Mouse (Mus musculus) heart, embryonic 11.5 days (tissue): ENCODE results near the gene Rita1. TPM values are rescaled to one million over a fixed set of nuclear protein-coding genes. Genes with fewer than 3 reads are reported as not detected.
A peak's percentile ranks its signal among the peaks of the same experiment; 100 is the strongest.

ENCODE experiments used
- ATAC-seq: fragments of 200-750 bp; cut with Nextera tagmentation; replicated peaks from 2 replicates; pipeline ENCODE4 v1.8.0; 2017; ENCODE audit warnings: moderate library complexity; ENCODE audit not compliant: insufficient number of reproducible peaks, low FRiP score, low TSS enrichment
- H3K27ac ChIP-seq: fragments of 300-500 bp; sonication (generic); 2 replicates; pipeline ENCODE4 v1.5.1; 2014; ENCODE audit warnings: mild to moderate bottlenecking, low read depth, low read length
- H3K27me3 ChIP-seq: fragments of 300-500 bp; sonication (generic); 2 replicates; pipeline ENCODE4 v1.6.1; 2014; ENCODE audit warnings: mild to moderate bottlenecking, low read length, mixed read lengths; ENCODE audit not compliant: control insufficient read depth, insufficient read depth
- H3K36me3 ChIP-seq: fragments of 300-500 bp; sonication (generic); 2 replicates; pipeline ENCODE4 v1.6.1; 2014; ENCODE audit warnings: mild to moderate bottlenecking, low read length, moderate library complexity, mixed read lengths; ENCODE audit not compliant: control insufficient read depth, insufficient read depth
- H3K4me1 ChIP-seq: fragments of 300-500 bp; sonication (generic); 2 replicates; pipeline ENCODE4 v1.6.1; 2014; ENCODE audit warnings: low read length; ENCODE audit not compliant: control insufficient read depth, insufficient read depth
- H3K4me2 ChIP-seq: fragments of 300-500 bp; sonication (generic); 2 replicates; pipeline ENCODE4 v1.6.1; 2014; ENCODE audit warnings: mild to moderate bottlenecking, moderate library complexity
- H3K4me3 ChIP-seq: fragments of 300-500 bp; sonication (generic); 2 replicates; pipeline ENCODE4 v1.5.1; 2014; ENCODE audit warnings: low read depth, low read length
- H3K9ac ChIP-seq: fragments of 300-500 bp; sonication (generic); 2 replicates; pipeline ENCODE4 v1.6.1; 2014; ENCODE audit warnings: mild to moderate bottlenecking, low read depth, low read length, moderate library complexity
- H3K9me3 ChIP-seq: fragments of 300-500 bp; sonication (generic); replicated peaks from 2 replicates; pipeline ENCODE4 v1.6.1; 2016; ENCODE audit warnings: low read length; ENCODE audit not compliant: control insufficient read depth
- WGBS: fragments of 180-500 bp; shearing (Covaris S2); extraction: QIAGEN DNeasy Blood & Tissue Kit; methylation state at CpG from one replicate; pipeline ENCODE4 v1.1.7; 2014; ENCODE audit not compliant: insufficient replicate concordance; 5-methylcytosine and 5-hydroxymethylcytosine counted together
- polyA plus RNA-seq: library from polyadenylated mRNA; unstranded; fragments of >200 nt; fragmentation: Nextera tagmentation; extraction: Ambion mirVana; gene quantifications from 2 replicates; pipeline ENCODE4 v1.2.1, GENCODE M21; 2014

Rita1 gene
- polyA plus RNA-seq, 1 experiment from 2014 or later, result 5.6 TPM

- H3K4me1 ChIP-seq, result peaks cover 29% of the 10 kb centered on the region
- H3K9ac ChIP-seq, result no peak overlapping the region
- H3K27ac ChIP-seq, result peak overlapping the region; percentile 46; the same call in 1 of the 2 replicates
- no peak overlapping the region for H3K4me2 ChIP-seq
- H3K4me3 ChIP-seq, result no peak overlapping the region
- peaks cover 4% of the 10 kb centered on the region; the same call in 1 of the 2 replicates for H3K36me3 ChIP-seq
- peak; percentile 33; the same call in 1 of the 2 replicates for ATAC-seq
- no peaks in the 10 kb centered on the region for H3K9me3 ChIP-seq
- WGBS, result 49% methylated on average over 12 of the region's 12 CpGs
- no peaks in the 10 kb centered on the region for H3K27me3 ChIP-seq
These were observed 33.8 kb downstream of the Rita1 start for GRCm38 (mm10) chr5:120578504-120579081.

- Histone ChIP-seq H3K27me3 (no peaks in the 10 kb centered on the region), H3K9ac (no peak overlapping the region), H3K9me3 (no peaks in the 10 kb centered on the region), H3K4me2 (no peak overlapping the region), H3K4me1 (peaks cover 29% of the 10 kb centered on the region), H3K36me3 (peaks cover 2% of the 10 kb centered on the region; the same call in 1 of the 2 replicates), H3K4me3 (no peak overlapping the region), H3K27ac (peak overlapping the region; percentile 46)
- 45% methylated on average over 10 of the region's 10 CpGs for WGBS
- ATAC-seq, result no peak
These were observed 34.4 kb downstream of the Rita1 start for GRCm38 (mm10) chr5:120577935-120578441.

GRCm38 (mm10) chr5:120576781-120577301, 35.5 kb downstream of the Rita1 start:
- Histone ChIP-seq H3K27ac (no peak overlapping the region), H3K9me3 (no peaks in the 10 kb centered on the region), H3K27me3 (no peaks in the 10 kb centered on the region), H3K9ac (no peak overlapping the region), H3K4me2 (no peak overlapping the region), H3K36me3 (peaks cover 2% of the 10 kb centered on the region; the same call in 1 of the 2 replicates), H3K4me1 (peaks cover 25% of the 10 kb centered on the region), H3K4me3 (no peak overlapping the region)
- 74% methylated on average over 11 of the region's 11 CpGs for WGBS
- ATAC-seq, result no peak

DNA sequence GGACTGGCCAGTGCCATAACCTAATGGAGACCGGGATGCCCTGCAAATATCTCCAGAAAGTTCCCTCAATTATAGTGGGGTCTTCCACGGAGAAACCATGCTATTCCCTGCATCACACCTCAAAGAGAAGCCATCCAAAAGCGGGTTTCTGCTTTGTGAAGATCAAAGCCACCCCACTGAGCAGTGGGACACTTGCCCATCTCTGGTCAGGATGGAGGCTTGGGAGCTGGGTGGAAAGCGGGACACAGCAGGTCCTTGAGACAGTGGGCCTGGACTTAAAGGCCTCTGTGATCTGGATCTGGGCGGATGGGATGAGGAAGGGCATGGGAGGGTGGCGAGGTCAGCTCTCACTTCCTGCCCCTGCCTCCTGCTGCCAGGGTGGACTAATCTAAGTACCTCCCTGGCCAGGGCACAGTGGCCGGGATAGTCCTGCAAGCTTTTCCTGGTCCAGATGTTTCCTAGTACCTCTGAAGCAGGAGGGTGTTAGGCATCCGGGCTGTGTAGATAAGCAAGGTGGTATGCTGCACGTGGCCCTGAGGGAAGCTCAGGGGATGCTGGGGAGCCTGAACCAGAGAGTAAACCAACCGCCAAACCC, 37.8 kb downstream of the Rita1 start:
- no peak overlapping the region for H3K27ac ChIP-seq
- ATAC-seq, result no peak
- H3K4me1 ChIP-seq, result peaks cover 40% of the 10 kb centered on the region
- no peak overlapping the region for H3K4me2 ChIP-seq
- no peaks in the 10 kb centered on the region for H3K9me3 ChIP-seq
- H3K9ac ChIP-seq, result no peak overlapping the region
- no peaks in the 10 kb centered on the region for H3K36me3 ChIP-seq
- no peaks in the 10 kb centered on the region for H3K27me3 ChIP-seq
- no peak overlapping the region for H3K4me3 ChIP-seq
- WGBS, result 55% methylated on average over 10 of the region's 10 CpGs

- H3K27ac ChIP-seq, result no peak overlapping the region
- no peak for ATAC-seq
- no peak overlapping the region for H3K9ac ChIP-seq
- H3K4me1 ChIP-seq, result peaks cover 54% of the 10 kb centered on the region
- H3K36me3 ChIP-seq, result no peaks in the 10 kb centered on the region
- WGBS, result 76% methylated on average over 14 of the region's 14 CpGs
- no peak overlapping the region for H3K4me2 ChIP-seq
- no peak overlapping the region for H3K4me3 ChIP-seq
- H3K27me3 ChIP-seq, result no peaks in the 10 kb centered on the region
- no peaks in the 10 kb centered on the region for H3K9me3 ChIP-seq
These were observed 41.2 kb downstream of the Rita1 start for GRCm38 (mm10) chr5:120571056-120571740.

GRCm38 (mm10) chr5:120570289-120570897, 42.0 kb downstream of the Rita1 start:
- no peaks in the 10 kb centered on the region for H3K9me3 ChIP-seq
- 84% methylated on average over 11 of the region's 11 CpGs for WGBS
- peaks cover 61% of the 10 kb centered on the region for H3K4me1 ChIP-seq
- no peak overlapping the region for H3K9ac ChIP-seq
- no peak for ATAC-seq
- H3K27me3 ChIP-seq, result no peaks in the 10 kb centered on the region
- H3K4me3 ChIP-seq, result no peak overlapping the region
- H3K27ac ChIP-seq, result no peak overlapping the region
- H3K36me3 ChIP-seq, result no peaks in the 10 kb centered on the region
- H3K4me2 ChIP-seq, result no peak overlapping the region

GRCm38 (mm10) chr5:120569791-120570190, 42.6 kb downstream of the Rita1 start:
- no peaks in the 10 kb centered on the region for H3K27me3 ChIP-seq
- peaks cover 60% of the 10 kb centered on the region for H3K4me1 ChIP-seq
- H3K36me3 ChIP-seq, result no peaks in the 10 kb centered on the region
- no peak overlapping the region for H3K4me2 ChIP-seq
- ATAC-seq, result no peak
- no peak overlapping the region for H3K9ac ChIP-seq
- H3K9me3 ChIP-seq, result no peaks in the 10 kb centered on the region
- WGBS, result 86% methylated on average over 3 of the region's 3 CpGs
- no peak overlapping the region for H3K27ac ChIP-seq
- no peak overlapping the region for H3K4me3 ChIP-seq

GRCm38 (mm10) chr5:120568964-120569363, 43.4 kb downstream of the Rita1 start:
- H3K4me1 ChIP-seq, result peaks cover 57% of the 10 kb centered on the region
- H3K4me2 ChIP-seq, result no peak overlapping the region
- H3K27me3 ChIP-seq, result no peaks in the 10 kb centered on the region
- 53% methylated on average over 4 of the region's 4 CpGs for WGBS
- H3K9ac ChIP-seq, result no peak overlapping the region
- H3K36me3 ChIP-seq, result no peaks in the 10 kb centered on the region
- H3K9me3 ChIP-seq, result no peaks in the 10 kb centered on the region
- H3K4me3 ChIP-seq, result no peak overlapping the region
- ATAC-seq, result no peak
- H3K27ac ChIP-seq, result no peak overlapping the region
